Mouse (Mus musculus) B cell, adult 2 months (primary cell): ENCODE measurements around the gene Akap7.

Source experiments
- DNase-seq, 2 experiments: peaks; one replicate each; pipeline ENCODE4 v3.0.0; 2022

Akap7 gene

DNA sequence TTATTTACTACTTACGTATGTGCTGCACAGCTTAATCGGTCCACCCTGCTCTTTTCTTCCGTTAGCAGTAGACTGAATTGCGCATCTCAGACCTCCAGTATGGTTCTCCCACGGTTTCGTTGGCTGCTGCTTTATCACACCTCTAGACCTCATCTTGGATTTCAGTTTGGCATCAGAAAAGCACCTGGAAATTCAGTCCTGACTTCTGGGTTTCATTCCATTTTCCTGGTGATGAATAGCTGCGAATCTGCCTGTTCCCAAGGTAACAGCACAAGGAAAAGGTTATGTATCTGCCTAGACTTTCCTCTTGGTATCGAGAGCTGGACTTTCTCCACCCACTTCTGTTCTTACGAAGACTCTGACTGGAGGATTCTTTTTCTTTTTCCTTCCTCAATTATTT is at the start of gene Akap7:
Gene Akap7, minus strand, starts transcription at position 101 of the 400 bp plus-strand sequence.
- no peak for DNase-seq

DNA sequence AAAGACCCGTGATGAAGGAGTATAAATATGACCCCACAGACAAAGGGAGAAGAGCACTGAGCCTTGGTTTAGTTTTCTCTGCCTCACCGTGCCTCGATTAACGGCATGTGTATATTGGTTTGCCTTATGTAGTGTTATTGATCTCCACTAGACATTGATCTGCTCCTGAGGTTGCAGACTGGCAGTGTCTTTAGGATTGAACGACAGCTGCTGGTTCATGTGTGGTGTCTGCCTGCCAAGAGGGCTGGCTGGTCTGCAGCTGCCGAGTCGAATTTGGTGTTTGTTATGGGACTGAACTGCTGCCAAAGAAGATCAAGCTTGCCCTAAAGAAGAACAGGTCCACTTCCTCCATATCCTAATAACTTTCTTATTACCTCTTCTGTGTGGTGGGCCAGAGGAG is 46.7 kb upstream of the Akap7 start:
- no peak for DNase-seq

DNA sequence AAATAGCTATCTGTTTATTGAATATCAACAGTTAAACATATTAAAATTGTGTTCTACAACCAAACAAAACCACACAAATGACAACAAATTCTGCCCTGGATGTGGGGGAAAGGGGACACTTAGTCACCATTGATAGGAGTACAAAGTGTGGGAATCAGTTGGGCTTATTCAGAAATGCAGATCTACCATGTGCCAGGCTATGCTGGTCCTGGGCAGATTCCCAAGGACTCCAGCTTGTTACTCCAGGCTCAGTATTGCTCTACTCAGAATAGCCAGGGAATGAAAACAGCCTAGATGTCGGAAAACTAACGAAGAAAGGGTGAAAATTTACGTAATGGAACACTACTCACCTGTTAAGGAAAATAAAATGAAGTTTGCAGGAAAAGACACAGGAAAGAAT is 46.3 kb upstream of the Akap7 start:
- DNase-seq: no peak

DNA sequence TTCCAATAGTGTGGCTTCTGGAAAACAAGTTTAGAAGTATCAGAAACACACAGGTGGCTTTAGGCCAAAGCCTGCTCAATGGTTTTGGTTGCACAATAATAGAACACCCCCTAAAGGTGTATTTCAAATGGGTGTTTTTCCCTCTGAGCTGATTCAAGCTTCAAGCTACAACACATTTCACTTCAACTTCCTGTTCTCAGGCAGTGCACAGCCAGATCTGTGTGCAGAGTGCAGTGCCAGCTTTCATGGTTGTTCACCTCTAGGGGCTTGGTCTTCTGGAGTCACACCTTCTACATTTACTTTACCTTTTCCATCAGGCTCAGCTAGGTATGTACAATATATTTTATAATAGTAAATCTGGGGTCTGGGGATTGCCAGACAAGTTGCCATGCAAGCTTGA is 35.1 kb upstream of the Akap7 start:
- DNase-seq: no peak

DNA sequence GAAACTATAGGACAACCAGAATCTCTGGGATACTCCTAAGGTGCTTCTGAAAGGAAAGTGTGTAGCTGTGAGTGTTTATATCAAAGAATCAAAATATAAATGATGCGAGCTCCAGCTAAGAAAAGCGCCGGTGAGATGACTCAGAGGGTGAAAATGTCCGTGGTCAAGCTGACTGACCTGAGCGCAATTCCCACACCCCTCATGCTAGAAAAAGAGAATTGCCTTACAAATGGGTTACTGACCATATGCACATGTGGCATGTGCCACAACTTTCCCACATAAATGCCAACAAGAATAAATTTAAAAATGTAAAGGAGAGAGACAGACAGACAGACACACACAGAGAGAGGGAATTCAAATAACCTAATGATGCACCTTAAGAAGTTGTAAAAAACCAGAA is 33.0 kb upstream of the Akap7 start:
- no peak for DNase-seq

DNA sequence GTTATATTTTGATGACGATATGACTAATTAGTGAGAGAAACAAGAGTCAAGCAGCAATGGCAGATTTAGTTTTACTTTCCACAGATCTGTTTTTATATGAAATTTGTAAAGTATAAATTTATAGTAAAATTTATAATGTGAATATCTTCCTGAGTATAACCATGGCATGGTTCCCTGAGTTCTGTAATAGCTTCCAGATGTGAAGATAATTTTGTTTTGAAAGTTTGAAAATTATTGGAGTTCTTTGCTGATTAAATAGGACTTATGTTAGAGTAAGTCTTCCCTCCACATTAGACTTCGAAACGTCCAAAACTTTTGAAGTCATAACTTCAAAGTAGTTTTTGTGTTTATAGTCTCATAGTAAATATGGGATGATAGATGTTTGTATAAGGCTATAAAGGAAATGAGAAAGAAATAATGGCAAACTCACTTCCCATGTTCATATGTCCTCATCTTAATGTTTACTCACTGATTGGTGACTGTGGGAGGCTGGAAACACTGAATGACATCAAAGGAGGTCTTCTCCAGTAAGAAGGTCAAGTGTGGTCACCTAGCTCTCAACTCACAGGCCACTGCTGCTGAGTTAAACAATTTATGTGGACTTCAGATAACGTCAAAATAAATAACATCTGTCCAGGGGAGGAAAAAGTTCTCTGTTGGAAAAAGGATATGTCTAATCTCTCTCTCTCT is 25.9 kb upstream of the Akap7 start:
- no peak for DNase-seq

DNA sequence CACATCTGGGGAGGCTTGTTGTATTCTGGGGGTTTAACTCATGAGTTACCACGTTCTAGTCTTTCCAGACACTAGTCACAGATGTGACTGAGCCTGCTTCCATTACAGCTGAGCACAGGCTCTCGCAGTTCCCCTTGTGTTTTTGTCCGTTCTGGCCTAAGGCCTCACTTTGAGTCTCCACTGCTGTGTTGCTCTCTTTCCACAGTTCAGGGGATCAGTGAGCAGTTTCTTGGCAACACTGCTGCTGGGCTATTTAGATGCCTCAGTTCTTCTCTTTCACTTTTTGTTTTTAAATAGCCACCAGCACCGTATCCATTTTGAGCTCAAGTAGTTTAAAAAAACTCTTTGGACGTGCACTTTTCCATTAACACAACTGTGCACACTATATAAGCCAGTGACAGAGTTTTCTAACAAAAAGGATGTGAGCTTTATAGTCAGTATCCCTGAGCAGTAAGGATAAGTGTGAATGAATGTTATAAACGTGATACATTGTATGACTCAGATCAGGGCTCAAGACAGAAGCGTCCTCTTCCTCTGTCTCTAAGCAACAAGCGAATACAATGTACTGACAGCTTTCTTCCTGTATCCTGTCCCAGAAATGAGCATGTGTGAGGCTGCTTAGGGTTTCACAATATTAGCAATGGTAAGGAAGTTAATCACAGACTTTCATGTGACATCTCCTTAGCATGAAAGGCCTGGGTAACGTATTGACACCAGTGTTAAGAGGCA is 23.8 kb upstream of the Akap7 start:
- peak; percentile 14 to 15 for DNase-seq

DNA sequence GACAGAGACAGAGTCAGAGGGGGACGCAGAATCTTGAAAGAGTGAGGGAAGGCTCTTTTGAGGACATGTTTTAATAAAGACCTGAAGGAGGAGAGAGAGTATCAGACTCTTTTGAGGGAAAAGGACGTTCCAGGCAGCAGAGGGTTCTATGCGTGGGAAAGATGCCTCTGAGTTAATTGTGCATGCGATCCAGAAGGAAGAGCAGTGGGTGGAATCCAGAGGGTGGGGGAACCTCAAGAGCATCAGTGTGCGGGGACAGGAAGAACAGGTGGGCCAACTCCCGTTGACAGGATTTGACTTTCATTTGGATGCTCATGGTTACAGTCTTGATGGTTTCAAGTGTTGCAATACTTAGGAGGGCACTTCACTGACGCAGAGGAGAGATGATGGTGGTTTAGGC is 22.4 kb upstream of the Akap7 start:
- DNase-seq: no peak

DNA sequence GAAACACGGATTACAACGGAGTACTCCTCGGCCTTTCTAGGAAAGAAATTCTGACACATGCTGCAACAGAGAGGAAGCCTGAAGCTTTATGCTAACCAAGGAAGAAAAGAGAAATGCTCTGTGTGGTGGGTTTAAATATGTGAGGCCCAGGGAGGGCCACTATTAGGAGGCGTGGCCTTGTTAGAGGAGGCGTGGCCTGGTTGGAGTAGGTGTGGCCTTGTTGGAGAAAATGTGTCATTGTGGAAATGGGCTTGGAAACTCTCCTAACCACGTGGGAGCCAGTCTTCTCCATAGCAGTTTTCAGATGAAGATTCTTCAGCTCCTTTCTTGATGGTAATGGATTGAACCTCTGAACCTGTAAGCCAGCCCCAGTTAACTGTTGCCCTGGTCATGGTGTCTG is 19.8 kb upstream of the Akap7 start:
- no peak for DNase-seq

DNA sequence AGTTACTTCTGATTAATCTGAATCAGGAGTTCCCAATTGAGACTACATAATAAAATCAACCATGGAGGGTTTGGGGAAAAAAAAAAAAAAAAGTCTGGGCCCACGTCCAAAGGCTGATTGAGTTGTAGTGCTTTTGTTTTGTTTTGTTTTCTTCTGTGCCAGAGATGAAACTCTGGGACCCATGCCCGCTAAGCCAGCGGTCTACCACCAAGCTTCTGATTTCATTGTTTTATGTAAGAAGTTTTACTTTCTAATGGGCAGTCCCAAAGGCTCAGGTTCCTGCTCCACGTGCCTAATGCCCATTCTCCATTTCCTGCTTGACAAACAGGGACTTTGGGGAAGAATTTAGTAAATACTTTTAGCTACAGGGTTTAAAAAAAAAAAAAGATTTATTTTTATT is 18.0 kb upstream of the Akap7 start:
- no peak for DNase-seq

DNA sequence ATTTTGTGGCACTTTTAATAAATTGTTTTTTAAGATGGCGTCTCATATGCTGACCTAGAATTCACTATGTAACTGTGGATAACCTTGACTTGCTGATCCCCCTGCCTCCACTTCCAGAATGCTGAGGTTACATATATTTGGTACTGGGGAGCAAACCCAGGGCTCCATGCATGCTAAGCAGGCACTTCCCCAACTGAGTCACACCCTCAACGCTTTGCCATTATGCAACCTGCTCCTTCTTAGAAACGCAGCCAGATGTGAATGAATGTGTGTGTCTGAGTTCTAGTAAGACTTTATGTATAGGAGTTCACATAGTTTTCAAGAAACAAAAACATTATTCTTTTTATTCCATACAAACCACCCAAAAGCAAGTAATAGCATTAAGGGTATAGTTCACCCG is 13.5 kb upstream of the Akap7 start:
- DNase-seq: no peak

DNA sequence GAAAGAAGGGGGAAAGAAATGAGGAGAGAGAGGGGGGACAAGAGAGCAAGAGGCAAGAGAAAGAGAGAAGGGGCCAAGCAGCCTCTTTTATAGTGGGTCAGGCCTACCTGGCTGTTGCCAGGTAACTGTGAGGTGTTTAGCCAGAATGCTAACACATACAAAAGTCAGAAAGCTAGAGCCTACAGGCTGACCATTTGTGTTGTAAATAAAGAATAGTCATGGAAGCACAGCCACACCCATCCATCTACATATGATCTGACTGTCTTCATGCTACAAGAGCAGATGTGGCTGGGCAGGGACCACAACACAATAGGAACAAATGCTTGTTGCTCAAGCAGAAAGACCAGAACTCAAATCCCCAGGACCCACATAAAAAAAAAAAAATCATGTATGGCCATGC is 11.9 kb upstream of the Akap7 start:
- DNase-seq: no peak

DNA sequence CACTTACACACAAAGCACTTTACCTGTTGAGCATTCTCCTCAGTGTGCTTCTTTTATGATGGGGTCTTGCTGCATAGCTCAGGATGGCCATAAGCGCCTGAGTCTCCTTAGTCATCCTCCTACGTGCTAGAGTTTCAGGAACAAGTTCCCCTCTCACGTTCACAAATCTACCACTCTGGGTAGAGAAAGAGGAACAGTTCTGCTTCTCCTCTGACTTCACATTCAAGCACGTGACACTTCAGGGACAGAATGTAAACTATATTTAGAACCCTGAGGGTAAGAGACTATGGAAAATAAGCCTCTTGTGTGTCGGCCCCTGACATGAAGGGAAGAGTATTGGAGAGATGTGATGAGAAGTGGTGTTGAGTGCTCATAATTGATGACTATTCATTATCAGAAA is 10.7 kb upstream of the Akap7 start:
- DNase-seq: peak; percentile 15 to 20

DNA sequence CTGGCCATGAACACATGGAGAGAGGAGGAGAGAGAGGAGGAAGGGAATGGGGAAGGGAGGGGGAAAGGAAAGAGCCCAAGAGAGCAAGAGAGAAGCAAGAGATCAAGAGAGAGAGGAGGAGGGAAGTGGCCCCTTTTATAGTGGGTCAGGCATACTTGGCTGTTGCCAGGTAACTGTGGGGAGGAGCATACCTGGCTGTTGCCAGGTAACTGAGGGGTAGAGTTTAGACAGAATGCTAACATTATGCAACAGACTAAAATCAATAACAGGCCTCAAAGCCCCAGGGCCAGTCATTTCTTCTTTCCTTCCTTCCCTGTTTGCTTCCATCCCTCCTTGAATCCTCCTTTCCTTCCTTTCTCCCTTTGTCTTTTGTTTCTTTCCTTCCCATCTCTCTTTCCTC is 10.0 kb upstream of the Akap7 start:
- peak; percentile 34 to 43 for DNase-seq

DNA sequence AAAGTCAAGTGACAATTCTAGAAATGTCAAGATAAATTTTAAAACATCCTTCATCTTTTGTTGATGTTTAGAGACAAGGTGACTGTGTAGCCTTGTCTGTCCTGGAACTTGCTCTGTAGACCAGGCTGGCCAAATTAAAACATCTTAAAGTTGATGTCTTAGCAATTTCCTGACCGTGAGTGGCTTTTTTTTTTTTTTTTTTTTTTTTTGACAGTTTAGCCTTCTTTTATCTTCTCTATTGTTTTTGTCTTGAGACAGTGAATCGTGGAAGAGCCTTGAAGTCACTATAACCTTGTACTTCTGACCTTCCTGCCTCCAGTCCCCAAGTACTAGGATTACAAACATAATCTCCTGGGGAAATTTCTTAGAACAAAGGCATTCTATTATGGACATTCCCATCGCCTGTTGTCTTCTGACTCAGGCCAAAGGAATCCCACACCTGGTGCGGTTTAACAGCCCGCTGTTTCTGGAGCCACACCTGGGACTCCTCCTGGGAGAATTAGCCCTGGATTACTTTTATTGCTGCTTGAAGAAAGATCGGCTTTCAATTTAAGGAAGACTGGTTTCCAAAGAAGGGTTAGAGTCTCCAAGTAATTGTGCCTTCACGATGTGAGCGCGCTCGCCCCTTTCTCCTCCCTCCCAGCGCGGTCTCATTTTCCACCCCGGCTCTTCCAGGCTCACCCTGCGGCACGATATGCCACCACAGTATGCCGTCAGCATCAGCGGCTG is 6.3 kb upstream of the Akap7 start:
- no peak for DNase-seq

DNA sequence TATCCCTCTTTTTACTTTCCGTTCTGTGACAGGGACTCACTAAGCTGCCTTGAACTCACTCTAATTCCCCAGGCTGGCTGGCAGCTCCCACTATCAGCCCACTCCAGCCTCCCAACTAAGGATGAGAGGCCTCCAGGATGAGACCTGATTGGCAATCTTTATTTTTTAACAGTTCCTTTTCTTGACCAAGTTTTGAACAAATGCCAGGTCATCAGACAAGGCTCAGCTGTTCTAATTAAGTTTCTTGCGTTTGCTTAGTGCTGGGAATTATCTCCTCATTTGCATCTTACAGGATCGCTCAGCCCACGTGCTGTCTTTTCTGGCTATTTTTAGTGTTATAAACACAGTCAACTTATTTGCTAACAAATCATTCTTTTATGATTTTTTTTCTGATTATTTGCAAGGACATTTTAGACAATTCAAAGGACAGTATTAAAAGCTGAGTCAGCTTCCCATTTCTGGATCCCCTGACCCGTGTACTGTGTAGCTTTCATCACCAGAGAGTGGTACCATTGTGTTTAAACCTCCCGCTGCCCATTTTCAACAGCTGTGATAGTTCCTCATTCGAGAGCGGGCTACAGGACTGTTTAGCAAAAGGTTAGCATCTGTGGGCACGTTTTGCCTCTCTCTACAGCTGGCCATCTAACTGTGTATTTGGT is 4.0 kb upstream of the Akap7 start:
- DNase-seq: peak; percentile 44 to 49

DNA sequence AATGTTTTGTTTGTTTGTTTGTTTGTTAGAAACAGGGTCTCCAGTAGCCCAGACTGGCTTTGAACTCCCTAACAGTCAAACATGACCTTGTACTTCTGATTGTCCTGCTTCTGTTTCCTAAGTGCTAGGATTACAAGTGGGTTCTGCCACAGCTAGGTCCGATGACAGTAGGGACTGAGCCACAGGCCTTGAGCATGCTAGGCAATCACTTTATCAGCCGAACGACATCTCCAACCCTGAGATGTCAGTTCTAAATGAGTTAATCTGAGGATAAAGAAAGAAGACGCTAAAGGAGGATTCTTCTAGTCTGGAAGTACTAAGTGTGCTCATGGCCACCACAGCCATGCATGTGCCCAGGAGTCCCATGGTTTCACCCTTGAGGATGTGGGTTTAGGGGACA is 3.1 kb upstream of the Akap7 start:
- DNase-seq: no peak

DNA sequence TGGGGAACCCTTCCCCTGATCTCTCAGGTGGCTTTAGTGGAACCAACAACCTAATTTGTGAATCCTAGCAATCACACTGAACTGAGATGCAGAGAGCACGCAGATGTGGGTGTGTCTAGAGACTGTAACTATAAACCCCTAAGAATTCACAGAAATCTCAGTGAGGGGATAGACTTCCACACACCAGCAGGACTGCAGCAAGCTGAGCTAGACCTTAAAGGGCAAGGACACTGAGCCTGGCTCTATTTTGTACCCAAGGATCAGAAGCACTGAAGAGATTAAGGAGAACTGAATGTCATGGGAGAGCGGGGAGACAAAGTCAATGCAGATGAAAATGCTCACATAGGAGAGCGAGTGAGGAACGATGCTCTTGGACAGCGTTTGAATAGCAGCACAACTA is 2.3 kb upstream of the Akap7 start:
- DNase-seq: no peak

DNA sequence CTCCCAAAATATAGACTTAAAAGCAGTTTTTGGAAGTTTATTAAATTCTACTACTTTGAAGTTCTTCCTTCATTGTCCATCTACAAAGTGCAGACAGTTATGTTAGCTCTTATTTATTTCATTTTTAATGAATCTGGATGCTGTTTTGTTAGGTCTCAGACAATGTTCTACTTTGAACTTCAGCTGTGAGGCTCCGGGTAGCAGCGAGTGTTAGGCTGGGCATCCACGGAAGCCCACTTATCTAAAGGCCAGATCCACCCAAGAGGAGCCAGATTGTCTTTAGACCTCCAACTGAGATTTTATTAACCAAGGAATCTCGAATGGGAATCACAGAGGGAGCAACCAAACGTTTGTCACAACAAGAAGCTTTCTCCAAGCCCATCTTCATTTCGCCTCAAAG is 2.5 kb downstream of the Akap7 start:
- DNase-seq: no peak

DNA sequence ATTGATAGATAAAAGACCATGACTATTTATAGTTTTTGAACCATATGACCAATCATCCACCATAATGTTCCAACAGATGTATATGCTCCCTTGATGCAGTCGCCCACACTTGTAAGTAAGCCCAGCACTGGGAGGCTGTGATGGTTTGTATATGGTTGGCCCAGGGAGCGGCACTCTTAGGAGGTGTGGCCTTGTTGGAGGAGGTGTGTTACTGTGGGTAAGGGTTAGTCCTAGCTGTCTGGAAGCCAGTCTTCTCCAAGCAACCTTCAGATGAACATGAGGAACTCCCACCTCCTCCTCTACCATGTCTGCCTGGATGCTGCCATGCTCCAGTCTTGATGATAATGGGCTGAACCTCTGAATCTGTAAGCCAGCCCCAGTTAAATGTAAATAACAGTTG is 3.1 kb downstream of the Akap7 start:
- no peak for DNase-seq

DNA sequence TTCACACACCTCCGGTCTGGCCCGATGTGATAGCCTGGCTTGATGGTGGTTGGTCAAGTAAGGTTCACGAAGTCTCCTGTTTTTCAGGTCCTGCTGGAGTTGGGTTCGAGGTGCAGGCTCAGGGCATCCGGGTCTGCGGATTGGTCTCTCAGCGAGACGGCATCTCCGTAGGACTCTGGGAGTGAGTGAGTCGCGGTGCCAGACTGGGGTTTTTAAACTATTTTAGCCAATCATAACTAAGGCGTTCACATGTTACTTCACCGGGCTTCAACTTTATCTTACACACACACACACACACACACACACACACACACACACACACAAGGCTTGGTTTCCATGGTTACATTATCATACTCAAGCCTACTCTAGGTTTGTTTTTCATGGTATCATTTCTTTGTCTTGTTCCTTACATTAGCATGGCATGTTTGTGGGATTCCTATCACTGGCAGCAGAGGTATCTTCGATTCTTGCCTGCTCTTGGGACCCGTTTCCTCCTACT is 8.6 kb downstream of the Akap7 start:
- DNase-seq: no peak

DNA sequence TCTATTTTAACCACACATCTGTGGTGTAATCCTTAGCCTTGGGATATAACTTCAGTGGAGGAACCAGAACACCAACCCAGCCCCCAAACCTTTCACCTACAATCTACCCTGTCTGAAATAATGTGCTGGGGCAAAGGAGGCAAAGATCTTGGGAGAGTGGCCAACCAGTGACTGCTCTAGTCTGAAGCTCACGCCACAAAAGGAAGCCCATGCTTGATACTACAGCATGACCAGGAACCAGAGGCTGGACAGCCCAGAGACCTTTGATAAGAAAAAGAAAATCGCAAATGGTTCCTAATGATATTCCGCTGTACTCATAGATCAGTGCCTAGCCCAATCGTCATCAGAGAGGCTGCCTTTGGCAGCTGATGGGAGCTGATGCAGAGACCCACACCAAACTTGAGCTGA is 9.4 kb downstream of the Akap7 start:
- no peak for DNase-seq

DNA sequence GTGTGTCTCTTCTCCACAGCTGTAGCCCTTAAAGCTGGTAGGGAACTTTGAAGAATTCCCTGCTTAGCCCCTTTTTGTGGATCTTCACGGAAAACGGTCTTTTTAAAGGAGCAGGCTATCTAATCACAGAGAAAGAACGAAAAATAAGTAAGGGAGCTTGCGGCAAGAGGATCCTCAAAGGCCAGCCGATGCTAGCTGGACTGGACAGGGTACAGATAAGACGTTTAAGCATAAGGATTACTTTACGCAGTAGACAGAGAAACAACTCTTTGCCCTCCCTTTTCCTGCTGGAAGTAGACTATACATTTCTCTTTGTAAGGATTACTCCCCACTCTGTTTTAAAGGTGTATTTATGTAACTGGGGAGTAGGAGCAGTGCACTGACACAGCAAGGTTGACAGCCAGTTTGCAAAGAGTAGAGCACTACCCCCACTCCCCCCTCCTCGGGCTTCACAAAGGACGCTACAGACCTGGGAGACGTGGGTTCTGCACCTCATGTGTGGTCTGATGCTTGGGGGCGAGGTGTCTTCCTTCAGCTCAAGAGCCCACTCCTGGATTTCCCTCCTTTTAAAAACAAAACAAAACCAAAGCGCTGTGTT is 9.9 kb downstream of the Akap7 start:
- no peak for DNase-seq
